Mouse (Mus musculus) MEL (cell line): ENCODE results near the gene Spdye4a. TPM values are rescaled to one million over a fixed set of nuclear protein-coding genes. Genes with fewer than 3 reads are reported as not detected.

Experiments used
- DNase-seq: peaks from one replicate; pipeline ENCODE4 v3.0.0; 2011; ENCODE audit warnings: low read depth, low spot score
- H3K27ac ChIP-seq: 2 replicates; pipeline ENCODE4 v1.5.1; 2012; ENCODE audit warnings: low read depth, mild to moderate bottlenecking, control low read depth, low read length, moderate library complexity; ENCODE audit not compliant: control insufficient read depth
- H3K27me3 ChIP-seq, 2 experiments: fragments of 150-350 bp in 1 of 2; sonication (generic) in 1 of 2; 2 replicates each; pipeline ENCODE4 v1.6.1; 2012; ENCODE audit warnings: low read length in 2 of 2, mild to moderate bottlenecking in 2 of 2, improper control_type of control experiment in 1 of 2, moderate library complexity in 1 of 2; ENCODE audit not compliant: insufficient read depth in 2 of 2, control insufficient read depth in 1 of 2
- H3K36me3 ChIP-seq, 2 experiments: 2 replicates each; pipeline ENCODE4 v1.6.1; 2012 to 2014; ENCODE audit warnings: low read length in 2 of 2, improper control_type of control experiment in 1 of 2, inconsistent platforms in 1 of 2, mild to moderate bottlenecking in 1 of 2; ENCODE audit not compliant: insufficient read depth in 2 of 2, control insufficient read depth in 1 of 2
- H3K4me1 ChIP-seq, 2 experiments: fragments of 150-350 bp in 1 of 2; sonication (generic) in 1 of 2; 2 replicates each; pipeline ENCODE4 v1.6.1; 2012; ENCODE audit warnings: low read length in 2 of 2, improper control_type of control experiment in 1 of 2, mild to moderate bottlenecking in 1 of 2; ENCODE audit not compliant: insufficient read depth in 2 of 2, control insufficient read depth in 1 of 2
- H3K4me3 ChIP-seq, 2 experiments: fragments of 150-350 bp in 1 of 2; sonication (generic) in 1 of 2; 2 replicates each; pipeline ENCODE4 v1.5.1; 2012; ENCODE audit warnings: low read depth in 2 of 2, low read length in 2 of 2, mild to moderate bottlenecking in 2 of 2, moderate library complexity in 2 of 2, control low read depth in 1 of 2, improper control_type of control experiment in 1 of 2; ENCODE audit not compliant: control insufficient read depth in 1 of 2, insufficient read depth in 1 of 2
- H3K79me2 ChIP-seq: 2 replicates; pipeline ENCODE4 v1.6.1; 2012; ENCODE audit warnings: mild to moderate bottlenecking, low read length, moderate library complexity; ENCODE audit not compliant: control insufficient read depth, poor library complexity, insufficient read depth
- H3K9ac ChIP-seq: 2 replicates; pipeline ENCODE4 v1.6.1; 2012; ENCODE audit warnings: low read depth, mild to moderate bottlenecking, control low read depth, low read length, moderate library complexity; ENCODE audit not compliant: control insufficient read depth, poor library complexity, severe bottlenecking
- H3K9me3 ChIP-seq: fragments of 150-350 bp; sonication (generic); replicated peaks from 2 replicates; pipeline ENCODE4 v1.6.1; 2012; ENCODE audit warnings: mild to moderate bottlenecking, low read length, improper control_type of control experiment, moderate library complexity; ENCODE audit not compliant: insufficient read depth
- CHD1 ChIP-seq: IDR thresholded peaks from 2 replicates; pipeline ENCODE4 v1.6.1; 2012; ENCODE audit warnings: low read depth, mild to moderate bottlenecking, inconsistent platforms, low read length, improper control_type of control experiment
- E2F4 ChIP-seq: IDR thresholded peaks from 2 replicates; pipeline ENCODE4 v1.6.1; 2011; ENCODE audit warnings: low read depth, low read length, improper control_type of control experiment, borderline replicate concordance
- ELF1 ChIP-seq: IDR thresholded peaks from 2 replicates; pipeline ENCODE4 v1.6.1; 2014; ENCODE audit warnings: low read depth, mild to moderate bottlenecking, inconsistent platforms, low read length, improper control_type of control experiment, moderate library complexity
- EP300 ChIP-seq, 2 experiments: IDR thresholded peaks; 2 replicates each; pipeline ENCODE4 v1.6.1; 2011; ENCODE audit warnings: improper control_type of control experiment in 2 of 2, low read length in 2 of 2, low read depth in 1 of 2, mild to moderate bottlenecking in 1 of 2
- HCFC1 ChIP-seq: IDR thresholded peaks from 2 replicates; pipeline ENCODE4 v1.6.1; 2012; ENCODE audit warnings: low read depth, mild to moderate bottlenecking, inconsistent platforms, low read length, improper control_type of control experiment, moderate library complexity
- MAZ ChIP-seq: IDR thresholded peaks from 2 replicates; pipeline ENCODE4 v1.6.1; 2012; ENCODE audit warnings: low read depth, mild to moderate bottlenecking, inconsistent platforms, low read length, improper control_type of control experiment
- MXI1 ChIP-seq: IDR thresholded peaks from 2 replicates; pipeline ENCODE4 v1.6.1; 2011; ENCODE audit warnings: mild to moderate bottlenecking, low read depth, low read length, improper control_type of control experiment
- MYC ChIP-seq: IDR thresholded peaks from 2 replicates; pipeline ENCODE4 v1.6.1; 2011; ENCODE audit warnings: low read depth, mild to moderate bottlenecking, low read length, improper control_type of control experiment, moderate library complexity
- NELFE ChIP-seq: IDR thresholded peaks from 2 replicates; pipeline ENCODE4 v1.6.1; 2011; ENCODE audit warnings: low read depth, low read length, improper control_type of control experiment
- NRF1 ChIP-seq: IDR thresholded peaks from 2 replicates; pipeline ENCODE4 v1.6.1; 2014; ENCODE audit warnings: low read depth, mild to moderate bottlenecking, inconsistent platforms, low read length, improper control_type of control experiment, moderate library complexity; ENCODE audit not compliant: poor library complexity, insufficient read depth, severe bottlenecking
- POLR2A ChIP-seq, 2 experiments: IDR thresholded peaks; 2 replicates each; pipeline ENCODE4 v1.6.1; 2011 to 2012; ENCODE audit warnings: low read length in 2 of 2, mild to moderate bottlenecking in 2 of 2, control low read depth in 1 of 2, improper control_type of control experiment in 1 of 2, low read depth in 1 of 2, moderate library complexity in 1 of 2; ENCODE audit not compliant: control insufficient read depth in 1 of 2, insufficient read depth in 1 of 2, poor library complexity in 1 of 2
- POLR2AphosphoS5 ChIP-seq: IDR thresholded peaks from 2 replicates; pipeline ENCODE4 v1.6.1; 2012; ENCODE audit warnings: low read depth, borderline replicate concordance, mild to moderate bottlenecking, inconsistent platforms, low read length, moderate library complexity, mixed read lengths
- SMC3 ChIP-seq: IDR thresholded peaks from 2 replicates; pipeline ENCODE4 v1.6.1; 2011; ENCODE audit warnings: low read depth, low read length, improper control_type of control experiment
- TCF12 ChIP-seq: IDR thresholded peaks from 2 replicates; pipeline ENCODE4 v1.6.1; 2014; ENCODE audit warnings: low read depth, mild to moderate bottlenecking, inconsistent platforms, low read length, improper control_type of control experiment, moderate library complexity
- USF1 ChIP-seq: IDR thresholded peaks from 2 replicates; pipeline ENCODE4 v1.6.1; 2014; ENCODE audit warnings: low read depth, mild to moderate bottlenecking, inconsistent platforms, low read length, improper control_type of control experiment, moderate library complexity
- USF2 ChIP-seq, 2 experiments: IDR thresholded peaks; 2 replicates each; pipeline ENCODE4 v1.6.1; 2011 to 2012; ENCODE audit warnings: improper control_type of control experiment in 2 of 2, low read length in 2 of 2, borderline replicate concordance in 1 of 2, inconsistent platforms in 1 of 2, low read depth in 1 of 2, mild to moderate bottlenecking in 1 of 2; ENCODE audit not compliant: insufficient read depth in 1 of 2
- ZC3H11A ChIP-seq: IDR thresholded peaks from 2 replicates; pipeline ENCODE4 v1.6.1; 2012; ENCODE audit warnings: low read depth, mild to moderate bottlenecking, inconsistent platforms, low read length, improper control_type of control experiment
- ZMIZ1 ChIP-seq: IDR thresholded peaks from 2 replicates; pipeline ENCODE4 v1.6.1; 2012; ENCODE audit warnings: low read depth, mild to moderate bottlenecking, inconsistent platforms, low read length, improper control_type of control experiment, moderate library complexity
- polyA plus RNA-seq, 2 experiments: library from polyadenylated mRNA; stranded (reverse) in 1 of 2; unstranded in 1 of 2; fragments of >175 nt in 1 of 2; fragments of >200 nt in 1 of 2; gene quantifications; 2 replicates each; pipeline versions ENCODE4 v1.2.1 to v1.2.4; 2012; ENCODE audit warnings: low replicate concordance in 2 of 2, low read depth in 1 of 2; ENCODE audit not compliant: insufficient read length in 2 of 2, insufficient read depth in 1 of 2, missing spikeins in 1 of 2
- total RNA-seq: library from RNA; depleted of rRNA; stranded (reverse); fragments of 300-350 nt; gene quantifications from 2 replicates; pipeline ENCODE4 v1.2.3, GENCODE M21; 2012

Gene Spdye4a
- total and polyA plus RNA-seq, 3 experiments, result not detected

DNA sequence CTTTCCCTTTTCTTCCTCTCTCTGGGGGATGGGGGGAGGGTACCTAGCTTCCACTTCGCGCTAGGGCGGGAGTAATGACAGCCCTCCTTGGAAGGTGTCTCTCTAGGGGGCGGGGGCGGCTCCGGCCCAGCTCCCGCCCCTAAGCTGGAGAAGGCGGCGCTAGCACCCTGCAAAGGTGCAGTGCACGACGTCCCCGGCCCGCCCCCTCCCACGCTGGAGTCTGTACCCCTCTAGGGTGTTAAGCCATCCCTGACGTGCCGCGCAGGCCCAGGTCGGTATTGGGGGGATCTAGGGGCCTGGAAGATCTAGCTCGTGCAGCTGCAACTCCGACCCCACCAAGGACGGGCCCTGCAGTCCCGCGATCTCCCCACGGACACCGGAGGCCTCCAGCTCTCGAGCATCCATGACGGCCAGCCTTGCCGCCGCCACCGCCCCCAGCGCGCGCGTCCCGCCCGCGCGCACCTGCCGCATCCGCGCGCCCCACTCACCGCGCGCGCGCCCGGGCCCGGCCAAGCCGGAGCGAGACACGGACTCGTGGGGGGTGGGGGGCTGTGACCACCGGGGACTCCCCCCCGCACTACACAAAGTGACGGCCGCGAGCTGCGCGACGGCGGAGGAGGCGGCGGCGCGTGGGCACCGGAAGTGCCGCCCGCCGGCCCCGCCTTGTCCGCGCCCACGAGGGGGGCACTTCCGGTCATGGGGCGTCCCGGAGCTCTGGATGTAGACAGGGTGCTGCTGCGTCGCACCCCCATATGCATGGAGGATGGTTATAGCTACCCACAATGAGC, 42.9 kb upstream of the Spdye4a start, which contains the start of gene Zfp316:
Gene Zfp316, minus strand, starts transcription at position 660 of the 788 bp plus-strand sequence.
- peak; percentile 79 for DNase-seq
- Histone ChIP-seq H3K27me3 (no peaks in the 10 kb centered on the region), H3K4me1 (peaks cover 8 to 37% of the 10 kb centered on the region in 2 experiments), H3K4me3 (peak within 1 kb of the TSS; percentile 79 to 97), H3K36me3 (peaks cover 0 to 20% of the 10 kb centered on the region in 2 experiments; a peak in 2 of 4 replicates), H3K9ac (peak within 1 kb of the TSS; percentile 81), H3K79me2 (peaks cover 7% of the 10 kb centered on the region), H3K9me3 (no peaks in the 10 kb centered on the region), H3K27ac (peak within 1 kb of the TSS; percentile 32)
- TF ChIP-seq ZC3H11A (no peak), MXI1 (peak; percentile 58), ELF1 (peak; percentile 71), POLR2AphosphoS5 (no peak), MYC (0 out of 2 replicates have a peak, but pooled peaks have one; percentile 21), ZMIZ1 (peak; percentile 27), TCF12 (peak; percentile 24), SMC3 (no peak), HCFC1 (peak; percentile 69), MAZ (peak; percentile 64; the same call in 1 of the 2 replicates), EP300 (IDR thresholded peaks at IDR 0.05; ENCODE audit: low read depth in 1 of 2, low read length in 2 of 2) (0 out of 4 replicates have a peak, but pooled peaks of 1 of the 2 experiments have one; percentile 18), CHD1 (no peak), USF2 (IDR thresholded peaks at IDR 0.05; ENCODE audit: borderline replicate concordance in 1 of 2, insufficient read depth in 1 of 2, low read depth in 1 of 2, low read length in 2 of 2) (no peak), NELFE (peak; percentile 42; the same call in 1 of the 2 replicates), NRF1 (peak; percentile 51; the same call in 1 of the 2 replicates), E2F4 (no peak), USF1 (peak; percentile 77), POLR2A (IDR thresholded peaks at IDR 0.05; ENCODE audit: control insufficient read depth in 1 of 2, insufficient read depth in 1 of 2, low read depth in 1 of 2, low read length in 2 of 2, poor library complexity in 1 of 2) (peak; percentile 50 to 63; a peak in 3 of 4 replicates)
